Mouse (Mus musculus): ENCODE measurements around the gene Ermap. TPM values are rescaled to one million over a fixed set of nuclear protein-coding genes. Genes with fewer than 3 reads are reported as not detected.

Gene Ermap
- polyA plus RNA-seq, 1 experiment from 2014 or later = 0.54 TPM

- Histone ChIP-seq H3K9me3 (ENCODE audit: control insufficient read depth, low read length) (no peaks in the 10 kb centered on the region), H3K27me3 (replicated peaks; ENCODE audit: control insufficient read depth, insufficient read depth, low read length) (no peaks in the 10 kb centered on the region), H3K27ac (ENCODE audit: low read length) (no peak overlapping the region), H3K36me3 (ENCODE audit: control insufficient read depth, insufficient read depth) (no peaks in the 10 kb centered on the region), H3K4me1 (replicated peaks; ENCODE audit: control insufficient read depth, insufficient read depth, low read length) (no peaks in the 10 kb centered on the region), H3K9ac (replicated peaks; ENCODE audit: low read depth, low read length) (no peak overlapping the region), H3K4me3 (replicated peaks; ENCODE audit: low read length) (no peak overlapping the region), H3K4me2 (ENCODE audit: low read length) (no peak overlapping the region)
- WGBS = 86% methylated on average over 8 of the region's 8 CpGs
- no peak for ATAC-seq
Measured at GRCm38 (mm10) chr4:119190618-119191017, 807 bp upstream of the Ermap start.

- no peak overlapping the region for H3K4me2 ChIP-seq (ENCODE audit: low read length)
- no peaks in the 10 kb centered on the region for H3K36me3 ChIP-seq (ENCODE audit: control insufficient read depth, insufficient read depth)
- ATAC-seq = no peak
- no peaks in the 10 kb centered on the region for H3K9me3 ChIP-seq (ENCODE audit: control insufficient read depth, low read length)
- no peak overlapping the region for H3K9ac ChIP-seq (replicated peaks; ENCODE audit: low read depth, low read length)
- no peak overlapping the region for H3K27ac ChIP-seq (ENCODE audit: low read length)
- H3K4me1 ChIP-seq (replicated peaks; ENCODE audit: control insufficient read depth, insufficient read depth, low read length) = no peaks in the 10 kb centered on the region
- H3K27me3 ChIP-seq (replicated peaks; ENCODE audit: control insufficient read depth, insufficient read depth, low read length) = no peaks in the 10 kb centered on the region
- WGBS = 65% methylated on average over 6 of the region's 6 CpGs
- no peak overlapping the region for H3K4me3 ChIP-seq (replicated peaks; ENCODE audit: low read length)
Measured at GRCm38 (mm10) chr4:119189392-119189791, 419 bp downstream of the Ermap start.

GRCm38 (mm10) chr4:119188060-119188785, 1.6 kb downstream of the Ermap start:
- H3K36me3 ChIP-seq (ENCODE audit: control insufficient read depth, insufficient read depth) = no peaks in the 10 kb centered on the region
- no peak overlapping the region for H3K27ac ChIP-seq (ENCODE audit: low read length)
- H3K4me1 ChIP-seq (replicated peaks; ENCODE audit: control insufficient read depth, insufficient read depth, low read length) = no peaks in the 10 kb centered on the region
- H3K9me3 ChIP-seq (ENCODE audit: control insufficient read depth, low read length) = no peaks in the 10 kb centered on the region
- H3K4me2 ChIP-seq (ENCODE audit: low read length) = no peak overlapping the region
- H3K4me3 ChIP-seq (replicated peaks; ENCODE audit: low read length) = no peak overlapping the region
- no peak for ATAC-seq
- WGBS = 59% methylated on average over 11 of the region's 11 CpGs
- no peak overlapping the region for H3K9ac ChIP-seq (replicated peaks; ENCODE audit: low read depth, low read length)
- H3K27me3 ChIP-seq (replicated peaks; ENCODE audit: control insufficient read depth, insufficient read depth, low read length) = no peaks in the 10 kb centered on the region

- Histone ChIP-seq H3K4me1 (replicated peaks; ENCODE audit: control insufficient read depth, insufficient read depth, low read length) (no peaks in the 10 kb centered on the region), H3K27me3 (replicated peaks; ENCODE audit: control insufficient read depth, insufficient read depth, low read length) (no peaks in the 10 kb centered on the region), H3K9me3 (ENCODE audit: control insufficient read depth, low read length) (no peaks in the 10 kb centered on the region), H3K4me3 (replicated peaks; ENCODE audit: low read length) (no peak overlapping the region), H3K27ac (ENCODE audit: low read length) (no peak overlapping the region), H3K36me3 (ENCODE audit: control insufficient read depth, insufficient read depth) (no peaks in the 10 kb centered on the region), H3K9ac (replicated peaks; ENCODE audit: low read depth, low read length) (no peak overlapping the region), H3K4me2 (ENCODE audit: low read length) (no peak overlapping the region)
- no peak for ATAC-seq
- WGBS = 93% methylated on average over 4 of the region's 4 CpGs
Measured at GRCm38 (mm10) chr4:119185771-119186170, 4.0 kb downstream of the Ermap start.

- Histone ChIP-seq H3K9ac (replicated peaks; ENCODE audit: low read depth, low read length) (no peak overlapping the region), H3K4me1 (replicated peaks; ENCODE audit: control insufficient read depth, insufficient read depth, low read length) (no peaks in the 10 kb centered on the region), H3K36me3 (ENCODE audit: control insufficient read depth, insufficient read depth) (no peaks in the 10 kb centered on the region), H3K27ac (ENCODE audit: low read length) (no peak overlapping the region), H3K9me3 (ENCODE audit: control insufficient read depth, low read length) (no peaks in the 10 kb centered on the region), H3K4me2 (ENCODE audit: low read length) (no peak overlapping the region), H3K4me3 (replicated peaks; ENCODE audit: low read length) (no peak overlapping the region), H3K27me3 (replicated peaks; ENCODE audit: control insufficient read depth, insufficient read depth, low read length) (no peaks in the 10 kb centered on the region)
- 19% methylated on average over 1 of the region's 1 CpGs for WGBS
- no peak for ATAC-seq
Measured at GRCm38 (mm10) chr4:119183525-119183924, 6.3 kb downstream of the Ermap start.

GRCm38 (mm10) chr4:119181456-119181855, 8.4 kb downstream of the Ermap start:
- ATAC-seq = no peak
- no peaks in the 10 kb centered on the region for H3K4me1 ChIP-seq (replicated peaks; ENCODE audit: control insufficient read depth, insufficient read depth, low read length)
- H3K4me2 ChIP-seq (ENCODE audit: low read length) = no peak overlapping the region
- no peaks in the 10 kb centered on the region for H3K27me3 ChIP-seq (replicated peaks; ENCODE audit: control insufficient read depth, insufficient read depth, low read length)
- no peaks in the 10 kb centered on the region for H3K9me3 ChIP-seq (ENCODE audit: control insufficient read depth, low read length)
- H3K9ac ChIP-seq (replicated peaks; ENCODE audit: low read depth, low read length) = no peak overlapping the region
- H3K27ac ChIP-seq (ENCODE audit: low read length) = no peak overlapping the region
- WGBS = 86% methylated on average over 9 of the region's 9 CpGs
- H3K4me3 ChIP-seq (replicated peaks; ENCODE audit: low read length) = no peak overlapping the region
- no peaks in the 10 kb centered on the region for H3K36me3 ChIP-seq (ENCODE audit: control insufficient read depth, insufficient read depth)

- ATAC-seq = no peak
- Histone ChIP-seq H3K4me1 (replicated peaks; ENCODE audit: control insufficient read depth, insufficient read depth, low read length) (no peaks in the 10 kb centered on the region), H3K4me3 (replicated peaks; ENCODE audit: low read length) (no peak overlapping the region), H3K9ac (replicated peaks; ENCODE audit: low read depth, low read length) (no peak overlapping the region), H3K4me2 (ENCODE audit: low read length) (no peak overlapping the region), H3K27ac (ENCODE audit: low read length) (no peak overlapping the region), H3K9me3 (ENCODE audit: control insufficient read depth, low read length) (no peaks in the 10 kb centered on the region), H3K36me3 (ENCODE audit: control insufficient read depth, insufficient read depth) (no peaks in the 10 kb centered on the region), H3K27me3 (replicated peaks; ENCODE audit: control insufficient read depth, insufficient read depth, low read length) (no peaks in the 10 kb centered on the region)
- WGBS = 66% methylated on average over 4 of the region's 4 CpGs
Measured at GRCm38 (mm10) chr4:119180133-119180707, 9.6 kb downstream of the Ermap start.

- Histone ChIP-seq H3K36me3 (ENCODE audit: control insufficient read depth, insufficient read depth) (no peaks in the 10 kb centered on the region), H3K27ac (ENCODE audit: low read length) (no peak overlapping the region), H3K27me3 (replicated peaks; ENCODE audit: control insufficient read depth, insufficient read depth, low read length) (no peaks in the 10 kb centered on the region), H3K9ac (replicated peaks; ENCODE audit: low read depth, low read length) (no peak overlapping the region), H3K4me2 (ENCODE audit: low read length) (no peak overlapping the region), H3K4me3 (replicated peaks; ENCODE audit: low read length) (no peak overlapping the region), H3K4me1 (replicated peaks; ENCODE audit: control insufficient read depth, insufficient read depth, low read length) (peaks cover 4% of the 10 kb centered on the region), H3K9me3 (ENCODE audit: control insufficient read depth, low read length) (no peaks in the 10 kb centered on the region)
- ATAC-seq = no peak
- WGBS = 81% methylated on average over 18 of the region's 18 CpGs
Measured at GRCm38 (mm10) chr4:119178331-119178730, 11.5 kb downstream of the Ermap start.

GRCm38 (mm10) chr4:119177702-119178101, 12.1 kb downstream of the Ermap start:
- no peak overlapping the region for H3K9ac ChIP-seq (replicated peaks; ENCODE audit: low read depth, low read length)
- H3K36me3 ChIP-seq (ENCODE audit: control insufficient read depth, insufficient read depth) = no peaks in the 10 kb centered on the region
- H3K4me2 ChIP-seq (ENCODE audit: low read length) = no peak overlapping the region
- 77% methylated on average over 5 of the region's 5 CpGs for WGBS
- no peak overlapping the region for H3K27ac ChIP-seq (ENCODE audit: low read length)
- no peak for ATAC-seq
- peaks cover 10% of the 10 kb centered on the region for H3K4me1 ChIP-seq (replicated peaks; ENCODE audit: control insufficient read depth, insufficient read depth, low read length)
- H3K27me3 ChIP-seq (replicated peaks; ENCODE audit: control insufficient read depth, insufficient read depth, low read length) = no peaks in the 10 kb centered on the region
- no peak overlapping the region for H3K4me3 ChIP-seq (replicated peaks; ENCODE audit: low read length)
- no peaks in the 10 kb centered on the region for H3K9me3 ChIP-seq (ENCODE audit: control insufficient read depth, low read length)

All from forebrain, embryonic 16.5 days (tissue).